Mouse (Mus musculus) forelimb bud, embryonic 11.5 days (tissue): ENCODE results near the gene Olfr134.
"Not testable (repeated sequence)": the region's sequence is repeated elsewhere in the genome, so short reads cannot be mapped to it uniquely, and the experiment has no call there.

Experiments used
- DNase-seq: peaks from one replicate; pipeline ENCODE4 v3.0.0-alpha.2; 2012; ENCODE audit warnings: low read depth, low spot score

Olfr134 gene

DNA sequence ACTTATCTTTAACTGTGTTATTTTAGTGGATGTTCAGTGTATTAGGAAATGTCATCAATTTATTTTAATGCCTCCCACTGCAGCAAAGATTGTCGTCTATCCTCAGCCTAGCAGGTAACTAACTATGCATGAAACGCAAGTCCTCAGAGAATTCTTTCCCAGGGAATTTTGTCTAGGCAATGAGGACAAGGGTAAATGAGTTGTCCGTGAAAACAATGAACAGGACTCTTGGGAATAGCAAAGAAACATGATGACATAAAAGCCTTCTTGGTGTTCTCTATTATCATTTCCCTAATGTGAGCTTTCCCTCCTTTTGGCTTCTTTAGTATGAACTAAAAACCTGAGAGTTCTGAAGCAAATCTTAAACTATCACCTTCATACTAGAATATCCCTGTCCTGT lies at the start of gene Olfr134:
Gene Olfr134, plus strand, starts transcription at position 301 of the 400 bp plus-strand sequence.
- no peak for DNase-seq

DNA sequence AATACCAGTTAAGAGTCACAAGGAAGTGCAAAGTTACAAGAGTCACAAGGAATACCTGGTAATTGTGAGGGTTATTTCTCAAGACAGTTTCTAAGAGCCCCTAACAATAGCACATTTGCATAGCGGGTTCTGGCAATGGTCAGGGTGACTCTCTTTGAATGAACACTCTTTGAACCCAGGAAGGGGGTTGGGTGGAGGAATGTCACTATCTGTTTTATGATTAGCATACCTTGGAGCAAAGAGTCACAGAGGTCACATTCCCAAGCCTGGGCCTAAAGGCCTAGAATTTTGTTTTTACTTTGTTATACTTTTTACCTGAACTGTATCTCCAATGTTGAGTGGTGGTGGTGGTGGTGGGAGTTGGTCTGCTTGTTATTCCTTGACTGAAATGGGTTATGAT lies 47.0 kb upstream of the Olfr134 start:
- DNase-seq = not testable (repeated sequence)

DNA sequence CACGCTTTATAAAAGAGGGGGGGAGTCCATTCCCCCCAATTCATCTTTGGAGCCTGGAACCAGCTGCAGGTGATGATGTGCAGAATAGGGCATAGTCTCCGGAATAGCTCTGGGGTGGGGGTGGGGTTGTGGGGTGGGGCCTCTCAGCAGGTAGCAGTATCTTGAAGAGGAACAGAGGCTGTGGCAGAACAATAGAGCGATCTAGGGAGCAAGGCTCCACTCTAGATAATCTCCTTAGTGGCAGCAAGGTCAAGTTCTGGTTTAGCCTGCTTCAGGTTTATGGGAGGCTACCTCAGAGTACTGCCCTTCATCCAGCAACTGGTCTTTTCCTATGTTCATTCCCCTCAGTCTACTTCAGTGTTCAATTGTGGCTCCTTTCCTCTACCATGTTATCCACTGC lies 45.8 kb upstream of the Olfr134 start:
- not testable (repeated sequence) for DNase-seq

DNA sequence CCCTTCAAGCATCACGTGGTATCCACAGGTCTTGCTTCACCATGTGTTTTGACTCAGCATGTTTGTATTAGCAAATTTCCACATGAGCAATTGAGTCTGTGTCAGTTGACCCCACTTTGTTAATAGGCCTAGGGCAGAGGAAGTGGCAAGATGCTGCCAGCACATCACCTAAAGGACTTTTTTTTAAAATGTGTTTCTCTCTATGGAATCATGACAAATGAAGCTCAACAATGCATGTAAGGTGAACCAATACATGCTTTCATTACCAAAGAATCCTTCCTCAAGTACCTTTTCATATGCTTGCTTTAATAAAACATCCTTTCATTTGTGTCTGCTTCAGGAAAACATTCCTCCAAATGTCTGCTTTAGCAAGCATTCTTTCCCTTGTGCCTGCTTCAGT lies 36.8 kb upstream of the Olfr134 start, which contains the start of gene Olfr132:
Gene Olfr132, minus strand, starts transcription at position 101 of the 400 bp plus-strand sequence.
- no peak for DNase-seq

DNA sequence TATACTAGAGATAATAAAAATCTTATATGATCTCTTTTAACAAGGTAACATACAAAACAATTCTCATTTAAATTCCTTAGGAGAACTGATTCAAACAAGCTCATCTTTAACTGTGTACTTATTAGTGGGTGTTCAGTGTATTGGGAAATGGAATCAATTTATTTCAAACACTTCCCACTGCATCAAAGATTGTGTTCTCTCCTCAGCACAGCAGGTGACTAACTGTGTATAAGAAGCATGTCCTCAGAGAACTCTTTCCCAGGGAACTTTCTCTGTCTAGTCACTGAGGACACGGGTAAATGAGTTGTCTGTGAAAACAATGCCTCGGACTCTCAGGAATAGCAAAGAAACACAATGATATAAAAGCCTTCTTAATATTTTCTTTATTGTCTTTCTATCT lies 26.2 kb upstream of the Olfr134 start, which contains the start of gene Olfr133:
Gene Olfr133, plus strand, starts transcription at position 301 of the 400 bp plus-strand sequence.
- DNase-seq = no peak

DNA sequence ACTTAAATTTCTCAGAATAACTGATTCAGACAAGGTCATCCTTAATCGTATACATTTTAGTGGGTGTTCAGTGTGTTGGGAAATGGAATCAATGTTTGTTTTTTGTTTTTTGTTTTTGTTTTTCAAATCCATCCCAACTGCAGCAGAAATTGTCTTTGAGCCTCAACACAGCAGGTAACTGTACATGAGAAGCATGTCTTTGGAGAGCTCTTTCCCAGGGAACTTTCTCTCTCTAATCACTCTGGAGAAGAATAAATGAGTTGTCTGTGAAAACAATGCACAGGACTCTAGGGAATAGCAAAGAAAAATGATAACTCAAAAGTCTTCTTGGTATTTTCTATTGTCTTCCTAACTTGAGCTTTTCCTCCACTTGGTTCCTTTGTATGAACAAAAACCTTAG lies 32.8 kb downstream of the Olfr134 start, which contains the start of gene Olfr135:
Gene Olfr135, plus strand, starts transcription at position 301 of the 400 bp plus-strand sequence.
- DNase-seq = no peak
